Mouse (Mus musculus): ENCODE measurements around the gene Trappc10.

DNA sequence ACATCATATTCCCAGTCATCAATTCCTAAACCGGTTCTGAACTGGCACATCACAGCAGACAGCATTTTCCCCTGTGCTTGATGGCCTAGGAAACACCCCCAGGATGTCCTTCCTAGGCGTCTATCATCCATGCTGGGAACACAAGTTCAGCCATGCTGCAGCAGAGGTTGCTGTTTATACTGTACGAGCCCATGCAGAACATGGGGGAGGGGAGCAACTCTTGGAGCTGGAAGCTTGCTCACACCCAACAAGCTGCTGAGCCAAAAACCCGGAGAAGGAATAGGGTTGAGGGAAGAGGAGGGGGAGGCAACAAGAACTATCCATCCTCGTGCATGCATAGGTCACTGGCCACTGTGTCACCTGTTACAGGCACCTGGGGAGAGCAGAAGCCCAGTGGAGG is 15.9 kb upstream of the Trappc10 start:
- no peak for TF ChIP-seq POLR2A (IDR thresholded peaks at IDR 0.05; ENCODE audit: extremely low read depth, insufficient read depth, low read length)
- TF ChIP-seq CTCF (IDR thresholded peaks at IDR 0.05; ENCODE audit: extremely low read depth, insufficient read depth, low read length) = no peak

All from cortical plate, adult 2 months (tissue).